Comparison of ENCODE assay signal across 27 mouse cellular contexts in genomic region chr7:49985947-49986346, GRCm38 (mm10). TPM values are rescaled to one million over a fixed set of nuclear protein-coding genes. Genes with fewer than 3 reads are reported as not detected.
"Had no signal": no experiment of that assay in that cellular context is flagged by ENCODE, and none has a peak within 500 bp of the region (broad histone marks: within the 10 kb centered on the region; RNA-seq: fewer than 3 reads in every experiment).

No protein-coding gene starts in this region.

- H3K27ac ChIP-seq: heart, embryonic 10.5 days; hindbrain, embryonic 13.5 days; hindbrain, embryonic 15.5 days; hindbrain, postnatal 0 days; kidney, embryonic 15.5 days; kidney, postnatal 0 days; limb, embryonic 13.5 days; limb, embryonic 15.5 days; liver, embryonic 12.5 days; liver, embryonic 14.5 days had no signal

- H3K9me3 ChIP-seq: heart, embryonic 10.5 days; heart, embryonic 12.5 days; hindbrain, embryonic 13.5 days; hindbrain, embryonic 15.5 days; kidney, embryonic 15.5 days; limb, embryonic 13.5 days; limb, embryonic 15.5 days; liver, embryonic 12.5 days had no signal

- ATAC-seq: hindbrain, postnatal 0 days; intestine, embryonic 16.5 days; liver, embryonic 12.5 days had no signal

- H3K4me3 ChIP-seq: heart, embryonic 10.5 days; heart, embryonic 12.5 days; hindbrain, embryonic 13.5 days; hindbrain, embryonic 15.5 days; kidney, embryonic 15.5 days; limb, embryonic 13.5 days; limb, embryonic 15.5 days; liver, embryonic 12.5 days had no signal

- DNase-seq: gastrocnemius, postnatal 14 days; gastrocnemius, postnatal 36 days; heart, adult 18-20 months; heart, postnatal 10 days; kidney, adult 11 months; kidney, adult 2 months; kidney, adult 9 months; kidney, postnatal 14 days; kidney, postnatal 36 days; layer of hippocampus, adult 9-11 months; layer of hippocampus, postnatal 36 days; left cerebral cortex, postnatal 4 days had no signal

- H3K9ac ChIP-seq: heart, embryonic 12.5 days; hindbrain, embryonic 13.5 days; hindbrain, embryonic 15.5 days; kidney, embryonic 15.5 days; limb, embryonic 13.5 days; limb, embryonic 15.5 days; liver, embryonic 12.5 days; liver, embryonic 14.5 days had no signal

- H3K4me2 ChIP-seq: heart, embryonic 12.5 days; hindbrain, embryonic 13.5 days; hindbrain, embryonic 15.5 days; kidney, embryonic 15.5 days; limb, embryonic 13.5 days; limb, embryonic 15.5 days; liver, embryonic 12.5 days had no signal

- H3K36me3 ChIP-seq: heart, embryonic 10.5 days; heart, embryonic 12.5 days; hindbrain, embryonic 13.5 days; hindbrain, embryonic 15.5 days; kidney, embryonic 15.5 days; limb, embryonic 13.5 days; limb, embryonic 15.5 days; liver, embryonic 12.5 days had no signal

- H3K27me3 ChIP-seq: hindbrain, embryonic 15.5 days; kidney, embryonic 15.5 days; liver, embryonic 12.5 days had no signal

- H3K4me1 ChIP-seq: heart, embryonic 12.5 days; hindbrain, embryonic 13.5 days; hindbrain, embryonic 15.5 days; limb, embryonic 13.5 days; limb, embryonic 15.5 days; liver, embryonic 12.5 days had no signal

RNA-seq across cellular contexts. Expression of gene Nell1, which starts 11.3 kb away (rescaled TPM):
- total RNA-seq: gastrocnemius, postnatal 36 days; heart, adult 18-20 months; heart, postnatal 25 days; hematopoietic stem cell, adult 5-6 weeks; liver, adult 2 months had no signal
- polyA plus RNA-seq: kidney, adult 2 months; liver, adult 2 months had no signal
